ENCODE assay signal across 15 mouse cellular contexts in the genomic region with DNA sequence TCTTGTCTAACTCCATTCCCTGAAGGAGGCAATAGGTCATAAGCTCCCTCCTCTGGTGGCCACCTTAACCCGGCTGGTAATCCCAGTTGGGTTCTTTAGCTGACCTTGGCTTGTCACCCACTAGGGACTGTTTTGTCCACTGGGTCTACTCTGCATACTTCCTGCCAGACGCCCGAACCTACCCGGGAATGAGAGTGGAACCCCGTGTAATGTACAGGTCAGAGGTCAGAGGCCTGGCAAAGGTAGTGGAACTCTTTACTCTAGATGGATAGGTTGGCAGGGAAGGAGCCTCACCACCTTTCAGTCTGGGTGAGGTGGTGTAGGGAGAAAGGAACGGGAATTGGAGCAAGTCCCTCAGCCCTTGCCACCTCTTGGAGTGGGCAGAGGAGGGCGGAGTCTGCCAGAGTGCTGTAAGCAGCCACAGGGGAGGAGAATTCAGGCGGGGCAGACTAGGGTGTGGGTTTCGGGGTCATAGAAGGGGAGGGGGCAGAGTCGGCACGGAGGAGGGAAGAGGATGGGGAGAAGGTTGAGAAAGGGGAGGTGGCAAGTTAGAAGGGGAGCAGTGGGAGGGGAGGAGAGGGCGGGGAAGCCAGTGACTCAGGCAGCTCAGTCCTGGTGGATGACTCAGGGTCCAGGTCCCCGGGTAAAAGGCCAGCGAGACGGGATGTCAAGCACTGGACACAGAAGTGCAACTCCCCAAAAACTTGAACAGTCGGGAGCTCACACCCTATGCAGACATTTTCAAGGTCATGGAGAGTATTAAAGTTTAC. TPM values are rescaled to one million over a fixed set of nuclear protein-coding genes. Genes with fewer than 3 reads are reported as not detected.
DNase-seq lines count a peak whose midpoint lies in the region; ATAC-seq and TF ChIP-seq lines count a peak whose summit lies in the region.
"Had no signal": no experiment of that assay in that cellular context is flagged by ENCODE, and none has a peak within 500 bp of the region (broad histone marks: within the 10 kb centered on the region; RNA-seq: fewer than 3 reads in every experiment).

No protein-coding gene starts in this region.

- 56% methylated on average over 16 of the region's 16 CpGs for WGBS in kidney, postnatal 0 days
- 66% methylated on average over 16 of the region's 16 CpGs for WGBS in intestine, embryonic 15.5 days

- ATAC-seq in kidney, postnatal 0 days (replicated peaks; ENCODE audit: low FRiP score, low read depth), result peak; percentile 50
- peak; percentile 76 for ATAC-seq in intestine, embryonic 15.5 days
- ATAC-seq in granulocyte monocyte progenitor cell, adult 5-6 weeks (replicated peaks; ENCODE audit: poor library complexity, severe bottlenecking), result no peak

- H3K4me3 ChIP-seq in kidney, postnatal 0 days (replicated peaks; ENCODE audit: low read depth, low read length), result no peak overlapping the region
- H3K4me3 ChIP-seq in intestine, embryonic 15.5 days (replicated peaks), result no peak overlapping the region
- H3K4me3 ChIP-seq: erythroblast, embryonic 14.5 days had no signal

- peaks cover 15% of the 10 kb centered on the region; the same call in 1 of the 2 replicates for H3K36me3 ChIP-seq in kidney, postnatal 0 days (ENCODE audit: insufficient read depth, low read length)
- peaks cover 5% of the 10 kb centered on the region for H3K36me3 ChIP-seq in intestine, embryonic 15.5 days

- DNase-seq in kidney, postnatal 0 days (ENCODE audit: low spot score), result peak; percentile 8
- DNase-seq in kidney, postnatal 14 days, result no peak
- DNase-seq in 416B (ENCODE audit: low read depth) (peak; percentile 7), ES-CJ7 (ENCODE audit: low read depth, low spot score) (peak; percentile 50), adipocyte (ENCODE audit: low spot score) (no peak)
- DNase-seq in layer of hippocampus, adult 8-10 months (ENCODE audit: low spot score in 2 of 2), result no peak
- DNase-seq: cerebellum, adult 11-12 months; heart, postnatal 4 days; lung, embryonic 14.5 days; thymus, adult 2 months had no signal

- no peak overlapping the region for H3K27ac ChIP-seq in kidney, postnatal 0 days
- H3K27ac ChIP-seq in intestine, embryonic 15.5 days, result no peak overlapping the region

- TF ChIP-seq CTCF in kidney, postnatal 0 days (IDR thresholded peaks at IDR 0.05; ENCODE audit: low read depth), result no peak

- H3K4me2 ChIP-seq in kidney, postnatal 0 days (ENCODE audit: low read length), result no peak overlapping the region
- H3K4me2 ChIP-seq in intestine, embryonic 15.5 days (replicated peaks), result no peak overlapping the region
- H3K4me2 ChIP-seq: heart, embryonic 11.5 days; lung, embryonic 14.5 days had no signal

- no peaks in the 10 kb centered on the region for H3K27me3 ChIP-seq in kidney, postnatal 0 days (ENCODE audit: insufficient read depth, low read length)
- H3K27me3 ChIP-seq in intestine, embryonic 15.5 days (replicated peaks), result no peaks in the 10 kb centered on the region

- H3K4me1 ChIP-seq in kidney, postnatal 0 days (replicated peaks; ENCODE audit: insufficient read depth, low read length), result no peaks in the 10 kb centered on the region
- no peaks in the 10 kb centered on the region for H3K4me1 ChIP-seq in intestine, embryonic 15.5 days (replicated peaks)

- no peak overlapping the region for H3K9ac ChIP-seq in kidney, postnatal 0 days (ENCODE audit: low read depth, low read length)
- H3K9ac ChIP-seq in intestine, embryonic 15.5 days, result no peak overlapping the region
- H3K9ac ChIP-seq: lung, embryonic 14.5 days had no signal

- no peaks in the 10 kb centered on the region for H3K9me3 ChIP-seq in kidney, postnatal 0 days (replicated peaks; ENCODE audit: low read length)
- H3K9me3 ChIP-seq in intestine, embryonic 15.5 days, result no peaks in the 10 kb centered on the region
- H3K9me3 ChIP-seq: G1E had no signal

RNA-seq across cellular contexts. Expression of a gene that starts 27.1 kb away (rescaled TPM):
- 58.1 and 66.0 TPM in 2 replicates for polyA plus RNA-seq in kidney, postnatal 0 days (2015; fragmentation: Nextera tagmentation; extraction: Ambion mirVana)
- polyA plus RNA-seq in intestine, embryonic 15.5 days (2015; fragmentation: Nextera tagmentation; extraction: Ambion mirVana), result 63.7 and 74.5 TPM in 2 replicates
- total RNA-seq in granulocyte monocyte progenitor cell, adult 5-6 weeks (2014; fragmentation: Nextera tagmentation), result 51.5 and 51.7 TPM in 2 replicates
- total RNA-seq in granulocyte monocyte progenitor cell, adult 5-6 weeks (2017), result 83.1 and 94.5 TPM in 2 replicates
- 10 to 100 TPM; 36.5 to 39.5 (median 38.1) TPM for total RNA-seq in layer of hippocampus, adult 8-10 months (2022)

Comparison
In these comparisons a context has a peak if more than half of its experiments do, and no peak if none do; other contexts are left out.
1. DNase-seq: peak in kidney, postnatal 0 days (single experiment), 416B (single experiment) and ES-CJ7 (single experiment); none in kidney, postnatal 14 days (single experiment), adipocyte (single experiment) and layer of hippocampus, adult 8-10 months (0 of 2).